Mouse (Mus musculus): Measurements from ENCODE around the gene Wee1. TPM values are rescaled to one million over a fixed set of nuclear protein-coding genes. Genes with fewer than 3 reads are reported as not detected.
A peak's percentile ranks its signal among the peaks of the same experiment; 100 is the strongest.
"Not testable (repeated sequence)": the region's sequence is repeated elsewhere in the genome, so short reads cannot be mapped to it uniquely, and the experiment has no call there.

Gene Wee1
- polyA plus RNA-seq, 1 experiment from 2014 or later, result 30.1 TPM

GRCm38 (mm10) chr7:110106633-110107032 is 15.2 kb upstream of the Wee1 start:
- H3K27ac ChIP-seq, result peak overlapping the region; percentile 16; the same call in 1 of the 2 replicates
- ATAC-seq (ENCODE audit: insufficient read depth, low FRiP score, low read depth), result no peak
- no peak overlapping the region for H3K4me2 ChIP-seq
- no peaks in the 10 kb centered on the region for H3K36me3 ChIP-seq
- H3K9ac ChIP-seq, result no peak overlapping the region
- H3K4me1 ChIP-seq, result peaks cover 7% of the 10 kb centered on the region
- no peak overlapping the region for H3K4me3 ChIP-seq (replicated peaks)
- H3K9me3 ChIP-seq, result no peaks in the 10 kb centered on the region
- H3K27me3 ChIP-seq (replicated peaks), result no peaks in the 10 kb centered on the region
- 51% methylated on average over 3 of the region's 3 CpGs for WGBS

- H3K9me3 ChIP-seq; ATAC-seq (ENCODE audit: insufficient read depth, low FRiP score, low read depth); H3K4me2 ChIP-seq; H3K4me3 ChIP-seq (replicated peaks); H3K4me1 ChIP-seq; H3K27me3 ChIP-seq (replicated peaks); H3K9ac ChIP-seq; H3K36me3 ChIP-seq: not testable (repeated sequence)
- WGBS, result 86% methylated on average over 3 of the region's 3 CpGs
- H3K27ac ChIP-seq, result peak overlapping the region; percentile 80
These were observed 13.3 kb upstream of the Wee1 start for GRCm38 (mm10) chr7:110108524-110108923.

- WGBS, result 8% methylated on average over 11 of the region's 11 CpGs
- Histone ChIP-seq H3K27ac (peak overlapping the region; percentile 80), H3K9me3 (no peaks in the 10 kb centered on the region), H3K4me3 (replicated peaks) (no peak overlapping the region), H3K36me3 (no peaks in the 10 kb centered on the region), H3K4me2 (peak overlapping the region; percentile 38), H3K9ac (no peak overlapping the region), H3K4me1 (peaks cover 7% of the 10 kb centered on the region), H3K27me3 (replicated peaks) (no peaks in the 10 kb centered on the region)
- peak; percentile 66 for ATAC-seq (ENCODE audit: insufficient read depth, low FRiP score, low read depth)
These were observed 12.8 kb upstream of the Wee1 start for GRCm38 (mm10) chr7:110108967-110109610.

- Histone ChIP-seq H3K9ac (no peak overlapping the region), H3K4me3 (replicated peaks) (no peak overlapping the region), H3K27me3 (replicated peaks) (no peaks in the 10 kb centered on the region), H3K4me2 (no peak overlapping the region), H3K36me3 (no peaks in the 10 kb centered on the region), H3K4me1 (peaks cover 7% of the 10 kb centered on the region), H3K27ac (0 out of 2 replicates have a peak overlapping the region, but pooled peaks have one; percentile 80), H3K9me3 (no peaks in the 10 kb centered on the region)
- ATAC-seq (ENCODE audit: insufficient read depth, low FRiP score, low read depth), result no peak
- WGBS, result 29% methylated on average over 4 of the region's 4 CpGs
These were observed 11.7 kb upstream of the Wee1 start for GRCm38 (mm10) chr7:110110061-110110656.

GRCm38 (mm10) chr7:110114699-110115098 is 7.1 kb upstream of the Wee1 start:
- H3K9me3 ChIP-seq, result no peaks in the 10 kb centered on the region
- no peak overlapping the region for H3K27ac ChIP-seq
- H3K4me2 ChIP-seq, result no peak overlapping the region
- no peaks in the 10 kb centered on the region for H3K27me3 ChIP-seq (replicated peaks)
- H3K4me3 ChIP-seq (replicated peaks), result no peak overlapping the region
- no peaks in the 10 kb centered on the region for H3K4me1 ChIP-seq
- 41% methylated on average over 5 of the region's 5 CpGs for WGBS
- H3K36me3 ChIP-seq, result no peaks in the 10 kb centered on the region
- H3K9ac ChIP-seq, result no peak overlapping the region
- ATAC-seq (ENCODE audit: insufficient read depth, low FRiP score, low read depth), result no peak

- Histone ChIP-seq H3K27me3 (replicated peaks) (no peaks in the 10 kb centered on the region), H3K36me3 (no peaks in the 10 kb centered on the region), H3K4me2 (no peak overlapping the region), H3K4me3 (replicated peaks) (no peak overlapping the region), H3K27ac (no peak overlapping the region; the same call in 1 of the 2 replicates), H3K9ac (no peak overlapping the region), H3K4me1 (no peaks in the 10 kb centered on the region), H3K9me3 (no peaks in the 10 kb centered on the region)
- ATAC-seq (ENCODE audit: insufficient read depth, low FRiP score, low read depth), result no peak
- WGBS, result 44% methylated on average over 1 of the region's 1 CpGs
These were observed 5.0 kb upstream of the Wee1 start for GRCm38 (mm10) chr7:110116731-110117291.

- no peaks in the 10 kb centered on the region for H3K9me3 ChIP-seq
- no peak overlapping the region for H3K4me3 ChIP-seq (replicated peaks)
- no peaks in the 10 kb centered on the region for H3K36me3 ChIP-seq
- H3K4me2 ChIP-seq, result no peak overlapping the region
- no peak for ATAC-seq (ENCODE audit: insufficient read depth, low FRiP score, low read depth)
- H3K9ac ChIP-seq, result no peak overlapping the region
- 80% methylated on average over 2 of the region's 2 CpGs for WGBS
- no peak overlapping the region for H3K27ac ChIP-seq
- H3K27me3 ChIP-seq (replicated peaks), result no peaks in the 10 kb centered on the region
- H3K4me1 ChIP-seq, result no peaks in the 10 kb centered on the region
These were observed 3.4 kb upstream of the Wee1 start for GRCm38 (mm10) chr7:110118448-110118847.

- no peak for ATAC-seq (ENCODE audit: insufficient read depth, low FRiP score, low read depth)
- Histone ChIP-seq H3K9me3 (no peaks in the 10 kb centered on the region), H3K4me2 (peak overlapping the region; percentile 73; the same call in 1 of the 2 replicates), H3K27me3 (replicated peaks) (no peaks in the 10 kb centered on the region), H3K27ac (peak overlapping the region; percentile 93; the same call in 1 of the 2 replicates), H3K9ac (no peak overlapping the region), H3K36me3 (no peaks in the 10 kb centered on the region), H3K4me1 (peaks cover 6% of the 10 kb centered on the region; the same call in 1 of the 2 replicates), H3K4me3 (replicated peaks) (no peak overlapping the region)
- WGBS, result 76% methylated on average over 2 of the region's 2 CpGs
These were observed 1.6 kb upstream of the Wee1 start for GRCm38 (mm10) chr7:110120157-110120784.

- Histone ChIP-seq H3K4me1 (peaks cover 6% of the 10 kb centered on the region; the same call in 1 of the 2 replicates), H3K9me3 (no peaks in the 10 kb centered on the region), H3K9ac (peak overlapping the region; percentile 60), H3K4me2 (peak overlapping the region; percentile 73), H3K27ac (peak overlapping the region; percentile 93), H3K36me3 (no peaks in the 10 kb centered on the region), H3K4me3 (replicated peaks) (peak overlapping the region; percentile 91), H3K27me3 (replicated peaks) (no peaks in the 10 kb centered on the region)
- ATAC-seq (ENCODE audit: insufficient read depth, low FRiP score, low read depth), result no peak
- 2% methylated on average over 9 of the region's 9 CpGs for WGBS
These were observed 707 bp upstream of the Wee1 start for GRCm38 (mm10) chr7:110121162-110121515.

- Histone ChIP-seq H3K9ac (peak overlapping the region; percentile 77), H3K27ac (peak overlapping the region; percentile 96), H3K27me3 (replicated peaks) (no peaks in the 10 kb centered on the region), H3K4me2 (peak overlapping the region; percentile 73), H3K36me3 (no peaks in the 10 kb centered on the region), H3K4me3 (replicated peaks) (peak overlapping the region; percentile 91), H3K9me3 (no peaks in the 10 kb centered on the region), H3K4me1 (peaks cover 6% of the 10 kb centered on the region; the same call in 1 of the 2 replicates)
- no peak for ATAC-seq (ENCODE audit: insufficient read depth, low FRiP score, low read depth)
- under 1% methylated on average over 27 of the region's 27 CpGs for WGBS
These were observed 381 bp downstream of the Wee1 start for GRCm38 (mm10) chr7:110122289-110122564.

- Histone ChIP-seq H3K27ac (peak overlapping the region; percentile 96), H3K4me2 (peak overlapping the region; percentile 73), H3K27me3 (replicated peaks) (no peaks in the 10 kb centered on the region), H3K4me1 (peaks cover 6% of the 10 kb centered on the region; the same call in 1 of the 2 replicates), H3K9me3 (no peaks in the 10 kb centered on the region), H3K36me3 (peaks cover 4% of the 10 kb centered on the region; the same call in 1 of the 2 replicates), H3K4me3 (replicated peaks) (peak overlapping the region; percentile 91), H3K9ac (peak overlapping the region; percentile 77)
- ATAC-seq (ENCODE audit: insufficient read depth, low FRiP score, low read depth), result peak; percentile 2; the same call in 1 of the 2 replicates
- under 1% methylated on average over 72 of the region's 74 CpGs for WGBS
These were observed 948 bp downstream of the Wee1 start for GRCm38 (mm10) chr7:110122565-110123422.
